Mouse (Mus musculus): ENCODE results near the gene Cyp27b1.

The Cyp27b1 gene

DNA sequence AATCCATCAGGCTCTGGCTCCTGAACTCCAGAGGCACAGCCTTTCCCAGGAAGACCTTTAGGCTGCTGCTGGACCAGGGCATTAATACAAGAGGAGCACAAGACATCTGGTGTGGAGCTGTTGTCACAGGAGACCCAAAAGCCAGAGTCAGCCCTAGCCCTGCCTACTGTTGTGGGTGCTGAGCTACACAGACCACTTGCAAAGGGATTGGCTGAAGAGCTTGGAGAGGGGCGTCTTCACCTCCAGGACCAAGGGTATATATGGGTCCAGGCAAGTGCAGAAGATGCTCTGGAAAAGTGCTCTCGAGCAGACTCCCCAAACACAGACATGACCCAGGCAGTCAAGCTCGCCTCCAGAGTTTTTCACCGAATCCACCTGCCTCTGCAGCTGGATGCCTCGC is at the start of gene Cyp27b1:
TSS of gene Cyp27b1 (plus strand) at position 297 of the 400 bp plus-strand sequence.
- in situ Hi-C loops (cut with MboI, MseI) = no loop called here

DNA sequence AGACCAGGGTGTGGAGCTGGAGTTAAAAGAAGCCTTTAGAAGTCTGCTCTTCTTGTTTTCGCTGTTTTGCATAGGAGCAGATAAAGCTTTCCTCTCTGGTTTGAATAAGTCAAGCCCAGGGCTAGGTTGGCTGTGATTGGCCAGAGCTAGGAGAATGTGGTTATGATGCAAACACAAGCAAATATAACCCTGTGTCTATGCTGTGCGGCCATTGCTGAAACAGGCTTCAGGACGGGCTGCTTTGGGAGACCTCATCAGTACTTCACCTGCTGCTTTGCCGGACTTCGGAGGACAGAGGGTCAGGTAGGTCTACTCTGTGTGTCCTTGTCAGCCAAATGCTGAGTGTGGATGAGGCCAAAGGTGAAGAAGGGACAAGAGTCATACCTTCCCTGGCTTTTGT is 47.5 kb upstream of the Cyp27b1 start, which contains the start of gene Avil:
TSS of gene Avil (plus strand) at position 181 of the 400 bp plus-strand sequence.
- in situ Hi-C loops (cut with MboI, MseI) = no loop called here

DNA sequence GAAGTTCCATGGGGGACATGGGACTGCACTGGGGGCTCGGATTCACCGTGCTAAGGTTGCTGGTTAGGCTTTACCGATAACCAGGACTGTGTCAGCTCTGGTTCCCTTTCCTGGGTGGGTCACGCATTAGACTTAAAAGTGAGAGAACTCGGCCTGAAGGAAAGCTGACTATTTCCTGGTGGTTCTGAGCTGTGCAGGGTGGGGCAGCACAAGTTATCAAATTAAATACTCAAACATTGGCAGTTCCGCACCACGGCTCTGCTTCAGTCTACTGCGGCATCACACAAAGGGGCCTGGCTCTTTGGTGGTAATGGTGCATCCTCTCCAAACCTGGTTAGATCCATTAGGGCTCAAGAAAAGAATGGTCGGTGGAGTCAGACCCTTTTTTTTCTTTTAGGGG is 46.8 kb upstream of the Cyp27b1 start:
- in situ Hi-C loops (cut with MboI, MseI) = no loop called here

DNA sequence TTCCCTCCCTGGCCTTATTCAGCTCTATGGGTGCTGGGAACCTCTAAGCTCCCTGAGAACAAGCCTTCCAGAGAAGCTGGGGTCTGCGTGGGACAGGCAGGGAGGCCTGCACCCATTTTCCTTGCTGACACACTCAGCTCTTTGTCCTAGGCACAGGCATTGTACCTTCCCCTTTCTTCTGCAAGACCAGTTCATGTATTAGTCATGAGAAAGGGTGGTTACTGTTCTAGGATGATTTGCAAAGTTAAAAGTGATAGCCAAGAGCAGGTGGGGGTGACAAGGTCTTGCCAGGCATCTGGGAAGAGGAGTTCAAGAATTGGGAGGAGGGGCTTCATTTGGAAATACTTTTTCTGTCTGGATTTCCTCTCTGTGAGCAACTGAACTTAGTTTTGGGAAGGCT is 46.0 kb upstream of the Cyp27b1 start:
- in situ Hi-C loops (cut with MboI, MseI) = no loop called here

DNA sequence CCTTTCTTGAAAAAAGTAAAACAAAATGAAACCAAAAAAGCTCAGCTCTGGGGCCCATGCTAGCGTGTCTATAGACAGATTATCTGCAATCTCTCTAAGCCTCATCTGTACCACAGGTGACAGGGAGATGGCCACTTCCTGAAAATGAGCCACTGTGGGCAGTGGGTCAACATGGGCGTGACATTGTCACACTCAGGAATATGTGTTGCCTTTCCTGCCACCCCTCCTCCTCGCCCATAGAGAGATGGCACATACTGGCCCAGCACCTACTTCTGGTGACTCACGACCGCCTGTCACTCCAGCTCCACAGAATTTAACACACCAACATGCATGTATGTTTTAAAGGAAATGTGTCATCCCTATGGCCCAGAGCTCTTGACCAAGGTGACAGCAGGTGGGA is 45.3 kb upstream of the Cyp27b1 start:
- in situ Hi-C loops (cut with MboI, MseI) = no loop called here

DNA sequence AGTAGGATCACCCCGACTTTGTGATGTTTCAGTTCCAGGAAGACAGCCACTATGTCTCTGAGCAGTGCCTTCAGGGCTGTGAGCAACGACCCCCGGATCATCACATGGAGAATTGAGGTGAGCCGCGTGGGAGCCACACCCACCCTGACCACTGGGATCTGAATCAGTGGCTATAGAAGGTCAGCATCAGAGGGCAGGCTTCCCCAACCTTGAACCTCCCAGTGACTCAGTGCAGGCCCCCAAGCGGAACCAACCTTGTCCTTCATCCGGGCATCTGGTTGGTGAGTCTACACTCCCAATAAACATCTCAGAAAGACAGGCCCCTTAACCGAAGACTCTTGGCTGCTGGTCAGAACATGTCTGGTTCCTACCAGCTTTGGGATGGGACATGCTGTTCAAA is 44.7 kb upstream of the Cyp27b1 start:
- in situ Hi-C loops (cut with MboI, MseI) = no loop called here

DNA sequence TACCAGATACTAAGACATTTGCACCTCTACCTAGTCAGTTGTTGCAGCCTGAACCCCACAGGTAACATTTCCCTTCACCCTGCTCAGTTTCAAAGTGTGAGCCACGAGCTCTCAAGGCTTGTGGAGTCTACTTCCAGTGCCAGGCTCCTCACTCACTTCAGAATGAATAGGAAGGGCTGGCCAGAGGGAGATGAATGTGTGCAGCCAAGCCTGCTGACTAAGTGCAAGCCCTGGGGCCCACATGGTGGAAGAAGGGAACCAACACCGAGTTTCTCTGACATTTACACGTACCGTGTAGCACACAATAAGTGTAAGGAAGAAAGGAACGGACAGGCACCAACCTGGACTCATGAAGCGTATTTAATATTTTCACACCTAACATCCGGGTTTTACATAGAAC is 44.2 kb upstream of the Cyp27b1 start:
- in situ Hi-C loops (cut with MboI, MseI) = no loop called here

DNA sequence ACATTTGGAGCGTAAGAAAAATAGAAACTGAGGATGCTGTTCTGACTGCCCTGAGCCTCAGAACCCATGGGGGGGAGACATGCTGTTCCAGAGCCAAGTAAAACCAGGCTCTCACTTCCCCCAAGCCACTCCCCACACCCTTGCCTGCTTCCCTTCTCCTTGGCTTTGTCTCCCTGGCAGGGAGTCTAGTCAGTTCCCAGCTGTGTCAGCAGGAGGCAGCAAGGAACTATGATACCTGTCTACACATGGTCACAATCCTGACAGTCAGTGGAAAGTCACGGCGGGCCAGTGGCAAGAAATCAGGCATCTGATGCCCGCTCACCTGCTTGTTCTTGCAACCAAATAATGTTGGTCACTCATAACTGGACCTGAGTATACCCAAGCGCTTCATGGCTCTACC is 31.6 kb upstream of the Cyp27b1 start:
- in situ Hi-C loops (cut with MboI, MseI) = no loop called here

DNA sequence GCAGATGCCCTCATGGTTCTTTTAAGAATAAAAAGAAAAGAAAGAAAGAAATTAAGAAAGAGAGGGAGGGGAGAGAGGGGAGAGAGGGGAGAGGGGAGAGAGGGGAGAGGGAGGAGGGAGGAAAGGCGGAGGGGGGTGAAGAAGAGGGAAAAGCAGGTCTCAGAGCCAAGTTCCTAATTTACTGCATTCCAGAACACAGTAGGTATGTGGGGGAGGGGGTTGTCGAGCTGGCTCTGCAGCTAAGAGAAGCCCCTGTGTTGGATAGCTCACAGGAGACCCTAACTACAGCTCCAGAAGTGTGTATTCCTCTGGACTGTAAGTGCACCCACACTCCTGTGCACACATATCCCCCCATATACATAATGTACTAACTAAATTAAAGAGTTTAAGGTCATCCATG is 31.0 kb upstream of the Cyp27b1 start:
- in situ Hi-C loops (cut with MboI, MseI) = no loop called here

DNA sequence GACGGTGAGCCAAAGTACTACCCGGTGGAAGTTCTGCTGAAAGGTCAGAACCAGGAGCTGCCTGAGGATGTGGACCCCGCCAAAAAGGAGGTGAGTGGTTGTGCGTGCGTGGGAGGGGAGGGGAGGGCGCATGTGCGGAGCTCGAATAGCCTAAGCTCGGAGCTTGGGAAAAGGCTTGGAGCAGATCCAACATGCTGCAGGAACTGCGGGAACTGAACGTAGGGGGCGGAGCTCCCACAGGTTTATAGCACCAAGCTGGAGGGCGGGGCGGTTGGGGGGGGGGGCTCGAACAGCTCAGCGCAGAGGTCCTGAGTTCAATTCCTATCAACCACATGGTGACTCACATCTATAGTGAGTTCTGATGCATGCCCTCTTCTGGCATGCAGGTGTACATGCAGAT is 29.6 kb upstream of the Cyp27b1 start:
- in situ Hi-C loops (cut with MboI, MseI) = no loop called here

DNA sequence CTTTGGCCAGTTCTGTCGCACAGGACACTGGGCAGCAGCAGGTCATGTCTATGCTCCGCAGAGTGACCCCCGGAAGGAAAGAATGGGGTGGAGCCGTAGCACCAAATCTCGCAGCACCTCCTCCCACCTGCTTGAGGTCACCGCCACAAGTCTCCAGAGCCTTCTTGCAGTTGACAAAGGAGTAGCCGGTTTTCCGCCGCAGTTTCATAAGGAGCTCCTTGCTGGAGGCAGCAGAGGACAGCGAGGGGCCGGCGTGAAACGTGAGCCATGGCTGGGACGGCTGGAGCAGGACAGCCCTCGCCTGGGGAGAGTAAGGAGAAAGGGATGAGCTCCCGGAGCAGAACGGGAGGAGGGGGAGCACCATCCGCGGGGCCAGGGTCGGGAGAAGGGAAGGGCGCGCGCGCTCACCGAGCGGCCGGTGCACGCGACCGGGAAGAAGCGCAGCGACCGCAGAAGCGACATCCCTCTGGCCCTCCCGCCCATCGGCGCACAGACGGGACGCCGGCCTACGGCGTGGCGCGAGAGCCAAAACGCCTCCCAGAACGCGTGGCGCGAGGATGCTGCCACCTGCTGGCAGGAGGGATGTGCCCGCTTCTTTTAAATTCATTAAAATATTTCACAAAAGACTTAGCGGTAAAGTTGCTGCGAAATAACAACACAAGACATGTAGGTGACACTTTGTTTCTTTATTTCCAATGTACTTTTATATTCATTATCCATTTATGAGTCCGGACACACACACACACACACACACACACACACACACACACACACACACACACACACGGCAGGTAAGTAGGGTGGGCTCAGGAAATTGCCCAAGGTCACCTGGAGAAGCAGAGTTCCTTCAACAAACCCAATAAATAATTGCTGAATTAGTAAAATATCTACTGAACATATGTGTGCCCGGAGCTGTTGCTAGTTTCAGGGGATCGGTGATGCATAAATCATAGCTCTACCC is 17.4 kb upstream of the Cyp27b1 start, which contains the start of gene Tsfm:
TSS of gene Tsfm (minus strand) at position 505 of the 961 bp plus-strand sequence.
- in situ Hi-C loops (cut with MboI, MseI) = no loop called here

DNA sequence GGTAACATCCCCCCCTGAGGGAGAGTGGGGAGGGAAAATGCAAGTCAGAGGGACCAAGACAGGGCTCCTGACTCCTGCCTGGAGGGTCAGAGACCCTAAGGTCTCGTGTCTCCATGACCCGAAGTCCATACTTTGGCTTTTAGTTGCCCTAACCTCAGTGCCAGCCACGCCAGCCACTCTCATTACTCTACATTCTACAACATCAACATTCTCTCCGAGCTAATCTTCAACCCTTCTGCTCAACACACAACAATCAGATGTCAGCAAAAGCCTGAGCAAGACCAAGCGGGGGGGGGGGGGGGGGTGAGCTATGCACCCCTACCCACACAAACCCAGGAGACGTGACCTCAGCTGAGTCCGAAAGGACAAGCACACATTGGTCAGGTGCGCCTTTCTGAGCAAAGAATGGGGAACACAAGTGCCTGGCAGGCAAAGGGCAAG is 14.7 kb upstream of the Cyp27b1 start:
- in situ Hi-C loops (cut with MboI, MseI) = no loop called here

DNA sequence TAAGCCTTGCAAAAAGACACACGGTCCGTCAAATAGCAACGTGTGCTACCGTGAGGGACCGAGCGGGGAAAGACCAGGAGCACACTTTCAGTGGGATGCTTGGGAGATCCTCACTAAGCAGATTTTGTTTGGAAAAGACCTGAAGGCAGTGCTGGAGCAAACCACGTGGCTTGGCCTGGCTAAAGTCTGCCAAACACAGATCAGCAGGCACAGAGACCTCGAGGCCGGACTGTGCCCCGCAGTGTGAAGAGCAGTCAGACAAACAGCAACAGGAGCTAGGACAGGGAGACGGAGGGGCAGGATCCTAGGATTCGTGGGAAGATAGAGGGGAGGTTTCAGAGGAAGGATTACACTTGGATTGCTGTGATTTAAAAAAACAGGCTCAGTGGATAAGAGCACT is 11.8 kb upstream of the Cyp27b1 start:
- in situ Hi-C loops (cut with MboI, MseI) = no loop called here

DNA sequence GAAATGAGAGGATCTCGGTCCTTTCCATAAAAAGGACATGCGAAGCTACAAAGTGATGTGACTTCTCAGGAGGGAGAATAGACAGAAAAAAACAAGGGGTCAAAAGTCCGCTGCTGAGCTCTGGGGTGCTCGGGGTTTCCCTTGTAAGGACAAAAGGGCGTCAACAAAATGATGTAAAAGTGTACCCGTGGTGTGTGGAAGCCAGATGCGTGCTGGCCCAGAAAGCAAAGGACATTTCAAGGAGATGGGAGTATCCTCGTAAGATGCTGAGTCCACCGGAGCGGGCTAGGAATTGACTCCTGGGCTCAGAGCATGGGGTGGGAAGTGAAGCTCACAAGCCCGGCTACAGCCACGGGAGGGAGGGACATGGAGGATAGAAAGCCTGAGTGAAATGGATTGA is 10.4 kb upstream of the Cyp27b1 start:
- in situ Hi-C loops (cut with MboI, MseI) = no loop called here

DNA sequence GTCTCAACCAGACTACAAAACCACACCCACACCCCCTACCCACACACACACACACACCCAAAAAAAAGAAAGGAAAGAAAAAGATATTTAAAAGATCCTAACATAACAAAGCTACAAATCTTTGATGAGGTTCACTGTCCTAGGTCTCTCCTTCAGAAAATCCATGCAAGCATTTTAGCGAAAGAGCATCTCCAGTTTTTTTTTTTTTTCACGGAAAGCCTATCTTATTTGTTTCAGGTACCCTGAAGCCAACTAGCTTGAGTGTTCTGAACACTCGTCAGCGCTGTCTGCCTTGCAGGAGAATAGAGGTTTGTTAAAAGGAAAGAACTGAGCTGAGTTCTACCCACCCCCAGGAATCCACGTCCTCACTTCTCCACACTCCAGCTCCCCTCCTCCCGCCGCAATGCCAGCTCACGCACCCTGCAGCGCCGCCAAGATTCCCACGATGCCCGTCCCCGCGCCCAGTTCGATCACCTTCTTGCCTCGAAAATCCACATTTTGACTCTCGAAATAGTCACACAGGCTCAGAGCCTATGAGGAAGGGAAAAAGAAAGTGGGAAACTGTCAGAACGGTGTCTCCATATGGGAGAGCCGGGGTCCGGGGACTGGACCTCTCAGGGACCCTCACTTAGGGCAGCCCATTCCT is 7.4 kb upstream of the Cyp27b1 start:
- in situ Hi-C loops (cut with MboI, MseI) = no loop called here

DNA sequence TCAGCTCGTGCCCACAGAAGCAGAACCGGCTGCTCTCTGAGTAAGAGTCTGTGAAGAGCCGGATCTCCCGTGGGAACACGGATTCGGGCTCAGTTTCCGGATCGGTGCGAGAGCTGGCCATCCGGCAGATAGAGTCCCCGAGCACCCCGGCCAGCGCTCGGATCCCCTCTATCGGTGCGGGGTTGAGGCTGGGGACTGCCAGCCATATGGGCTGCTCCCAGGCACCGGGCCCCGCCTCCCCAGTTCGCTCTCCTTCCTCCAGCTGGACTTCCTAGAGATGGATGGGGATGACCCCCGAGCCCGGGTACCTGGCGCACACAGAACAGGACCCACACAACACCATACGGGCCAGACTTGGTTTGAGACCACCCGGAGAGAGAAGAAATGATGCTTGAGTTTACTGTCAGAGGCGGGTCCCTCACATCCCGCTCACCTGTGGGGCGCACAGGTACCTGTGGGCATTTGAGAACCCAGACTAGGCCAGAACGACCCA is 6.7 kb upstream of the Cyp27b1 start, which contains the start of the genes Mettl1 and Eef1akmt3:
TSS of gene Mettl1 (plus strand) at position 141 of the 493 bp plus-strand sequence.
TSS of gene Eef1akmt3 (minus strand) at position 240 of the 493 bp plus-strand sequence.
- in situ Hi-C loops (cut with MboI, MseI) = no loop called here

DNA sequence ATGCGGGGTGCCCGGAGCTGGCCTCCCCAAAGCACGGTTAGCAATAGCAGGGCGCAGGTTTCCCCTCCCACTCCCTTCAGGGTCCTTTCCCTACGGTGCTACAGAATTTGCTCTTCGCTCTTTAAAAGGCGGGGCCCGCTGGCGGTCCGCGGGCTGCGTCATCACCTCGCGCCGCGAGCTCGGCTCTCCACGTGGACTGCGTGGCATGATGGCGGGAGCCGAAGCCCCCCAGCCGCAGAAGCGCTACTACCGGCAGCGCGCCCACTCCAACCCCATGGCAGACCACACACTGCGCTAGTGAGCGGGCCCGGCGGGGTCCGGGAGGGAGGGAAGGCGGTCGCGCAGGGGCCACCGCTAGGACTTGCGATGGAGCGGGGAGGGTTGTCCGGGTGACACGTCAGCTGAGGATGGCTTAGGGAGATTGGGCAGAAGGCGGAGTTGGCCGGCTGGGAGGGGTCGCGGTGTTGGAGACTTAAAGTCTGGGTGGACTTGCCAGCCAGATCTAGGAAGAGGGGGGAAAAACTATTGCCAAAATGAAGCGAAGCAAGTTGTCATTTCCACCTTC is 6.2 kb upstream of the Cyp27b1 start:
- in situ Hi-C loops (cut with MboI, MseI) = no loop called here

DNA sequence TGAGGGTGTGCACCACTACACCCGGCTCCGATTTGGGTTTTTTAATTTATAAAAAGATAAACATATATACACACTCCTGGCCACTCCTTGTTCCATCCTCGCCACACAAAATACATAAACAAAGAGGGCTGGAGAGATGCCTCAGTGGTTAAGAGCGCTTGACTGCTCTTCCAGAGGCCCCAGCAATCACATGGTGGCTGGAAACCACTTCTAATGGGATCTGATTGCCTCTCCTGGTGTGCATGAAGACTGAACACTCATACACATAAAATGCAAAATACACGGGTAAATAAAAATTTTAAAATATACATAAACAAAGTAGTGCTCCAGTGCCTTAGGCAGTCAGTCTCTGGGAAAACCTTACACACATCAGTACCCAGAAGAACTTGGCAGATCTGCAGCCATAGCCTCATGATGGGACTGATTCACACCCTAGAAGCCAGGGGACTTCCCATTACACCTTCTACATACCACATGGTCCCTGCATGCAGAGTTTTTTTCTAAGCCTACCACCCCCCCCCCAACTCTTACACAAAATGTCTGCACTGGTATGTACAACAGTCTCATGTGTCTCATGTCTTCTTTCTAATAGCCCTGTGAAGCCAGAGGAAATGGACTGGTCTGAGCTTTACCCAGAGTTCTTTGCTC is 5.5 kb upstream of the Cyp27b1 start:
- in situ Hi-C loops (cut with MboI, MseI) = no loop called here

DNA sequence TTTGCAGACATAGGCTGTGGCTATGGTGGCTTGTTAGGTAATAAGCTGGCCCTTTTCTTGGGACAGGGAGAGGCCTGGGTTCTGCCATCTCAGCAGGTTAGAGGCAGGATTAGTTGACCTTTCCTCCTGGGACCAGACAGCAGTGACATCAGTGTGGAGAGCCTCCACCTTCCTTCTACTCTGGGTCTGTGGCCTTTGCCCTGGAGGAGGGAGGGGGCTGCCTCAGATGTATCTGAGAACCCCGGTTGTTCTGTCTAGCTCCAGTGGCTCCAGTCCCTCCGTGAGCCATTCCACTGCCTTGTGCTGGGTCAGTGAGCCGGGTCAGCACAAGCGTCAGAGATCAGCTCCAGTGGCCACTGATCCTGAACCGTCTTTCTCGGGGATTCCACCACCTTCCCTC is 4.9 kb upstream of the Cyp27b1 start:
- in situ Hi-C loops (cut with MboI, MseI) = no loop called here

DNA sequence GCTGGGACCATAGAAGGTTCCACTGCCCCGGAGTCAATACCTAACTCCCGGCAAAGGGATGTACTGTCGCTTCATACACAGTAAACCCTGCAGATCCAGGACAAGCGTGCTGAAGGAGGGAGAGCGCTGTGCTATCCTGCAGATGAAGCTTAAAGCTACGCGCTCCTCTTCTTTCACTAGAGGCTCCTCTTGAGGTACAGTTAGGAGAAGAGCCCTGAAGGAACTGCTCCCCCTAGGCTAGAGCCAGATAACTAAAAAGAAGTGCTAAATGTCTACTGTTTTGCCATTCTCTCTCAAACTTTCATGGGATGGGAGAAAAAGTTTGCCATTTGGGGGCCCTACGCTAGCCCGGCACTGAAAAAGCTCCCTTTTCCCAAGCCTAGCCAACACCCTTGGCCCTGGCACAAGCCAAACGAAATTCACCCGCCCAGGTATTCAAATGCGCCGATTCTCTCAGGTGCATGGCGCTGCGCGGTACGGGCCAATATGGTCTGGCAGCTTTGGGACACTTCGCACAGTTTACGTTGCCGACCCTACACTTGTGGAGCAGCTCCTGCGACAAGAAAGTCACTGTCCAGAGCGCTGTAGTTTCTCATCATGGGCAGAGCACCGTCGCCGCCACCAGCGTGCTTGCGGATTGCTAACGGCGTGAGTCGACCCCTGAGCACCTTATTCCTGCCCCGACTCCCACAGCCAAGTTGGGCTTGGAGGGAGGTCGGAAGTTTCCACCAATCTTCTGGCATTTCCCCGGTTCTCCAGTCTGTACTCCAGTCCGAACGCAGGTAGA is 751 bp downstream of the Cyp27b1 start:
- in situ Hi-C loops (cut with MboI, MseI) = no loop called here
